Mouse (Mus musculus): ENCODE measurements at regions not wholly inside any gene's neighbourhood (a gene's known extent, or its start where the extent isn't known, plus 50 kb on each side); places are given as distances from the start of the nearest gene placed in this dataset.
"Not testable (repeated sequence)": the region's sequence is repeated elsewhere in the genome, so short reads cannot be mapped to it uniquely, and the experiment has no call there.

- H3K4me3 ChIP-seq (ENCODE audit: low read depth, low read length); H3K27me3 ChIP-seq (ENCODE audit: control insufficient read depth, insufficient read depth, low read length); DNase-seq (ENCODE audit: low spot score); H3K27ac ChIP-seq (ENCODE audit: low read depth, low read length); H3K36me3 ChIP-seq (ENCODE audit: control insufficient read depth, insufficient read depth, low read length); H3K4me2 ChIP-seq (replicated peaks; ENCODE audit: low read depth, low read length); H3K9me3 ChIP-seq (ENCODE audit: control insufficient read depth, low read length); H3K4me1 ChIP-seq (replicated peaks; ENCODE audit: control insufficient read depth, insufficient read depth, low read length); H3K9ac ChIP-seq (ENCODE audit: low read depth, low read length); ATAC-seq (ENCODE audit: low FRiP score): not testable (repeated sequence)
- 95% methylated on average over 4 of the region's 4 CpGs for WGBS
Observed at GRCm38 (mm10) chr14:76725231-76725630, 168.5 kb upstream of the Serp2 start.

- ATAC-seq (ENCODE audit: low FRiP score) (no peak), DNase-seq (ENCODE audit: low spot score) (no peak)
- no peaks in the 10 kb centered on the region for H3K36me3 ChIP-seq (ENCODE audit: control insufficient read depth, insufficient read depth, low read length)
- H3K27me3 ChIP-seq (ENCODE audit: control insufficient read depth, insufficient read depth, low read length): no peaks in the 10 kb centered on the region
- H3K27ac ChIP-seq (ENCODE audit: low read depth, low read length): no peak overlapping the region
- 89% methylated on average over 8 of the region's 8 CpGs for WGBS
- H3K9ac ChIP-seq (ENCODE audit: low read depth, low read length): no peak overlapping the region
- H3K4me3 ChIP-seq (ENCODE audit: low read depth, low read length): no peak overlapping the region
- no peak overlapping the region for H3K4me2 ChIP-seq (replicated peaks; ENCODE audit: low read depth, low read length)
- H3K4me1 ChIP-seq (replicated peaks; ENCODE audit: control insufficient read depth, insufficient read depth, low read length): no peaks in the 10 kb centered on the region
- H3K9me3 ChIP-seq (ENCODE audit: control insufficient read depth, low read length): no peaks in the 10 kb centered on the region
Observed at GRCm38 (mm10) chr14:76724826-76725225, 168.1 kb upstream of the Serp2 start.

DNA sequence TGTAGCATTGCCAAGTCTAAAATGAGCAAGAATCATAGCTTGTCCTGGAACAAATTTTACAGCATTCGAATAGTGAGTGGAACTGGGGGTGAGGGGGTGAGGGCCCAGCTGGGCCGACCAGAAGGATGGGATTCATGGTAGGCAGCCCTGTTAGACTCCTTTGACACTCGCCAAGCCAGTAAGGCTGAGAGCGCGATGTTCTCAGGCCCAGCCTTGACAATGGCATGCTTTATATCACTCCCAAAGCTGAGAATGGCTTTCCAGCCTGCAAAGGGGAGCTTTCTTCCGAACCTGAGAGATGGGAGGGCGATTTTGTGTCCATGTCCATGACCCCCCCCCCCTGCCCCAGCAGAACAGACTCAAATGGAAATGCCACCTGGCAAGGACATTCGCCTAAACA, 167.7 kb upstream of the Serp2 start:
- H3K4me2 ChIP-seq (replicated peaks; ENCODE audit: low read depth, low read length): no peak overlapping the region
- DNase-seq (ENCODE audit: low spot score) (no peak), ATAC-seq (ENCODE audit: low FRiP score) (no peak)
- no peaks in the 10 kb centered on the region for H3K4me1 ChIP-seq (replicated peaks; ENCODE audit: control insufficient read depth, insufficient read depth, low read length)
- H3K4me3 ChIP-seq (ENCODE audit: low read depth, low read length): no peak overlapping the region
- 87% methylated on average over 8 of the region's 8 CpGs for WGBS
- no peaks in the 10 kb centered on the region for H3K9me3 ChIP-seq (ENCODE audit: control insufficient read depth, low read length)
- no peaks in the 10 kb centered on the region for H3K27me3 ChIP-seq (ENCODE audit: control insufficient read depth, insufficient read depth, low read length)
- H3K36me3 ChIP-seq (ENCODE audit: control insufficient read depth, insufficient read depth, low read length): no peaks in the 10 kb centered on the region
- H3K27ac ChIP-seq (ENCODE audit: low read depth, low read length): no peak overlapping the region
- H3K9ac ChIP-seq (ENCODE audit: low read depth, low read length): no peak overlapping the region

- H3K36me3 ChIP-seq (ENCODE audit: control insufficient read depth, insufficient read depth, low read length): no peaks in the 10 kb centered on the region
- H3K9me3 ChIP-seq (ENCODE audit: control insufficient read depth, low read length): no peaks in the 10 kb centered on the region
- WGBS: 61% methylated on average over 4 of the region's 4 CpGs
- H3K4me3 ChIP-seq (ENCODE audit: low read depth, low read length): no peak overlapping the region
- no peaks in the 10 kb centered on the region for H3K4me1 ChIP-seq (replicated peaks; ENCODE audit: control insufficient read depth, insufficient read depth, low read length)
- no peak overlapping the region for H3K9ac ChIP-seq (ENCODE audit: low read depth, low read length)
- H3K27me3 ChIP-seq (ENCODE audit: control insufficient read depth, insufficient read depth, low read length): no peaks in the 10 kb centered on the region
- DNase-seq (ENCODE audit: low spot score) (no peak), ATAC-seq (ENCODE audit: low FRiP score) (no peak)
- H3K27ac ChIP-seq (ENCODE audit: low read depth, low read length): no peak overlapping the region
- H3K4me2 ChIP-seq (replicated peaks; ENCODE audit: low read depth, low read length): no peak overlapping the region
Observed at GRCm38 (mm10) chr14:76723551-76723950, 166.9 kb upstream of the Serp2 start.

DNA sequence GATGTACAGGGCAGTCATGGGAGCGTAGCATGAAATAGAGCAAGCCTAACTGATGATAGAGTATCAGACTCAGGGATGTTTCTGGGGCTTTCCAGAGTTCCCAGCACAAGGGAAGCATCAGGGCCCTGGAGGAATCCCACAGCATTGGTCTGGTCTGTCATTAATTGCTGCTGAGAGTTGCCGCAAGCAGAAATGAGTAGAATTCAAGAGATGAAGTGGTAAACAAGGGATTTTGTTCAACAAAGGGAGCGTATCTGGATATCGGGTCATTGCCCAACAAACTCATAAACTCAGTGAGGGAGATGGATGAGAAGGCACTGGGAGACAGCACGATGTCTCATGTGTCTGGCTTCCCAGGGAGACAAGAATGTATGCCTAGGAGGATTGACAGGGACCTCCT, 165.6 kb upstream of the Serp2 start:
- Histone ChIP-seq H3K4me2 (replicated peaks; ENCODE audit: low read depth, low read length) (no peak overlapping the region), H3K4me3 (ENCODE audit: low read depth, low read length) (no peak overlapping the region), H3K36me3 (ENCODE audit: control insufficient read depth, insufficient read depth, low read length) (no peaks in the 10 kb centered on the region), H3K27me3 (ENCODE audit: control insufficient read depth, insufficient read depth, low read length) (no peaks in the 10 kb centered on the region), H3K9me3 (ENCODE audit: control insufficient read depth, low read length) (no peaks in the 10 kb centered on the region), H3K9ac (ENCODE audit: low read depth, low read length) (no peak overlapping the region), H3K27ac (ENCODE audit: low read depth, low read length) (no peak overlapping the region), H3K4me1 (replicated peaks; ENCODE audit: control insufficient read depth, insufficient read depth, low read length) (no peaks in the 10 kb centered on the region)
- WGBS: 90% methylated on average over 5 of the region's 5 CpGs
- no peak for ATAC-seq (ENCODE audit: low FRiP score)
- no peak for DNase-seq (ENCODE audit: low spot score)

GRCm38 (mm10) chr14:76721751-76722150, 165.1 kb upstream of the Serp2 start:
- no peaks in the 10 kb centered on the region for H3K27me3 ChIP-seq (ENCODE audit: control insufficient read depth, insufficient read depth, low read length)
- H3K4me3 ChIP-seq (ENCODE audit: low read depth, low read length): no peak overlapping the region
- no peak for ATAC-seq (ENCODE audit: low FRiP score)
- DNase-seq (ENCODE audit: low spot score): no peak
- H3K9ac ChIP-seq (ENCODE audit: low read depth, low read length): no peak overlapping the region
- H3K4me1 ChIP-seq (replicated peaks; ENCODE audit: control insufficient read depth, insufficient read depth, low read length): no peaks in the 10 kb centered on the region
- no peak overlapping the region for H3K4me2 ChIP-seq (replicated peaks; ENCODE audit: low read depth, low read length)
- H3K36me3 ChIP-seq (ENCODE audit: control insufficient read depth, insufficient read depth, low read length): no peaks in the 10 kb centered on the region
- no peak overlapping the region for H3K27ac ChIP-seq (ENCODE audit: low read depth, low read length)
- 88% methylated on average over 9 of the region's 9 CpGs for WGBS
- H3K9me3 ChIP-seq (ENCODE audit: control insufficient read depth, low read length): no peaks in the 10 kb centered on the region

DNA sequence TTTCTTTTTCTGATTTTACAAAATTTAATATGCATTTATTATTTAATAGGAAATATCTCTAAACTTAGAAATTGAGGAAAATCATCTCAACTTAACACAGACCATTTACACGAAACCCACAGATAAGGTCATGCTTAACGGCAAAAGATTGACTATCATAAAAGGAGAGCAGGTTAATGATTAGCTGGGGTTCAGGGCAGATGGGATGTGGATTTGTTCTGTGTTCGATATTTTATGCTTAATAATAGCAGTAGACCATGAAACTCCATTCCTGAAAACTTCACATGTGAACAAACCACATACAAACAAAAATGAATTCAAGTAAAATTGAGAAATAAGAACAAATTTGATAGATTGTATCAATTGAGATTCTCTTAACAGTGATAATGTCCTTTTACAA, 160.4 kb upstream of the Serp2 start:
- no peak overlapping the region for H3K4me2 ChIP-seq (replicated peaks; ENCODE audit: low read depth, low read length)
- no peaks in the 10 kb centered on the region for H3K36me3 ChIP-seq (ENCODE audit: control insufficient read depth, insufficient read depth, low read length)
- no peaks in the 10 kb centered on the region for H3K4me1 ChIP-seq (replicated peaks; ENCODE audit: control insufficient read depth, insufficient read depth, low read length)
- no peak for DNase-seq (ENCODE audit: low spot score)
- no peak overlapping the region for H3K4me3 ChIP-seq (ENCODE audit: low read depth, low read length)
- no peaks in the 10 kb centered on the region for H3K9me3 ChIP-seq (ENCODE audit: control insufficient read depth, low read length)
- 93% methylated on average over 3 of the region's 3 CpGs for WGBS
- no peaks in the 10 kb centered on the region for H3K27me3 ChIP-seq (ENCODE audit: control insufficient read depth, insufficient read depth, low read length)
- no peak overlapping the region for H3K9ac ChIP-seq (ENCODE audit: low read depth, low read length)
- H3K27ac ChIP-seq (ENCODE audit: low read depth, low read length): no peak overlapping the region
- no peak for ATAC-seq (ENCODE audit: low FRiP score)

DNA sequence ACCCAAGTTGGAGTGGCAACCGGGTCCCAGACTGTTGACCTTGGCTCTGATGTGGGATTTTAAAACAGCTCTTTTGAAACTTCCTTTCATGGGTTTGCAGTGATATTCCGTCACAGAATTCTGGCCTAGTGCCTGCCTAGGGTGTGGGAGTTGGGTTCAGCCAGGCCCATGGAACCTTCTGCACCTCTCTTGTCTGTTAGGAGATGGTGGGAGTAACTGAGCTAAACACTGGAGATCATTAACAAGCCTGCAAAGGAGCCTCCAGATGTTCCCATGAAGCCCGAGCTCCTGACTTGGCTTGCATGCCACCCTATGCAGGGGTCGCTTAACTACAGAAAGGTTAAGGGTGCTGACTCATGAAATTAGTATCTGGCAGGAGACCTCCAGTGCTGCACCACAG, 158.0 kb upstream of the Serp2 start:
- 80% methylated on average over 4 of the region's 4 CpGs for WGBS
- Histone ChIP-seq H3K4me2 (replicated peaks; ENCODE audit: low read depth, low read length) (no peak overlapping the region), H3K27me3 (ENCODE audit: control insufficient read depth, insufficient read depth, low read length) (no peaks in the 10 kb centered on the region), H3K4me1 (replicated peaks; ENCODE audit: control insufficient read depth, insufficient read depth, low read length) (no peaks in the 10 kb centered on the region), H3K27ac (ENCODE audit: low read depth, low read length) (no peak overlapping the region), H3K36me3 (ENCODE audit: control insufficient read depth, insufficient read depth, low read length) (no peaks in the 10 kb centered on the region), H3K4me3 (ENCODE audit: low read depth, low read length) (no peak overlapping the region), H3K9me3 (ENCODE audit: control insufficient read depth, low read length) (no peaks in the 10 kb centered on the region), H3K9ac (ENCODE audit: low read depth, low read length) (no peak overlapping the region)
- ATAC-seq (ENCODE audit: low FRiP score) (no peak), DNase-seq (ENCODE audit: low spot score) (no peak)

DNA sequence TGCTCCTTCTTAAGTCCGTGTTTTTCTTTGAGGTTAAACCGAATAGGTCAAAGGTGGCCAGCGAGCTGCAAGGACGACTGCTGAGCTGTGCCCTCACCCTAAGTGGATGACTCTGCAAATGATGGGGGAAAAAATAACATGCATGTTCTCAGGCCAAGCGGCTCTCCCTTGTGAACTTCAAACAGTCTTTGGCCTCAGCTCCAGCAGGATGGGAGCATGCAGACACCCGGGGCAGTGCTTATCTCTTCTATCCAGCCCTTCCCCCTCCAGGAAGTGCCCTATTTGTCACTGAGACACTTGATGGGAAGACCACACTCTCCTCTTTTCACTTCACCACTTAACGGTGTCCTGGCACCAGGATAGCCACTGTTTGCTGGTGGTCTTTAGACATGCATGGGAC, 157.3 kb upstream of the Serp2 start:
- Histone ChIP-seq H3K36me3 (ENCODE audit: control insufficient read depth, insufficient read depth, low read length) (no peaks in the 10 kb centered on the region), H3K4me1 (replicated peaks; ENCODE audit: control insufficient read depth, insufficient read depth, low read length) (no peaks in the 10 kb centered on the region), H3K27ac (ENCODE audit: low read depth, low read length) (no peak overlapping the region), H3K9me3 (ENCODE audit: control insufficient read depth, low read length) (no peaks in the 10 kb centered on the region), H3K9ac (ENCODE audit: low read depth, low read length) (no peak overlapping the region), H3K27me3 (ENCODE audit: control insufficient read depth, insufficient read depth, low read length) (no peaks in the 10 kb centered on the region), H3K4me2 (replicated peaks; ENCODE audit: low read depth, low read length) (no peak overlapping the region), H3K4me3 (ENCODE audit: low read depth, low read length) (no peak overlapping the region)
- 67% methylated on average over 7 of the region's 7 CpGs for WGBS
- no peak for DNase-seq (ENCODE audit: low spot score)
- no peak for ATAC-seq (ENCODE audit: low FRiP score)
